Mouse (Mus musculus) large intestine, adult 2 months (tissue): Measurements from ENCODE around the gene Spsb4. TPM values are rescaled to one million over a fixed set of nuclear protein-coding genes. Genes with fewer than 3 reads are reported as not detected.

Experiments used
- DNase-seq: peaks from one replicate; pipeline ENCODE4 v3.0.0-alpha.2; 2012; ENCODE audit warnings: low read depth, low spot score
- WGBS: fragments of 180-500 bp; shearing (Covaris S2); methylation state at CpG from one replicate; pipeline ENCODE4 v1.1.7; 2018; 5-methylcytosine and 5-hydroxymethylcytosine counted together
- polyA plus RNA-seq: library from polyadenylated mRNA; depleted of rRNA; stranded (reverse); fragments of >200 nt; gene quantifications from 2 replicates; pipeline ENCODE4 v1.2.3, GENCODE M21; 2012

Spsb4 gene
- polyA plus RNA-seq, 1 experiment: 0.77 TPM

GRCm38 (mm10) chr9:97017811-97018641 is 617 bp downstream of the Spsb4 start:
- no peak for DNase-seq
- under 1% methylated on average over 62 of the region's 62 CpGs for WGBS

- DNase-seq: no peak
- 2% methylated on average over 34 of the region's 34 CpGs for WGBS
These were observed 1.4 kb downstream of the Spsb4 start for GRCm38 (mm10) chr9:97017121-97017810.

GRCm38 (mm10) chr9:97015751-97016150 is 2.9 kb downstream of the Spsb4 start:
- 23% methylated on average over 6 of the region's 6 CpGs for WGBS
- DNase-seq: no peak

- 76% methylated on average over 9 of the region's 9 CpGs for WGBS
- no peak for DNase-seq
These were observed 4.9 kb downstream of the Spsb4 start for GRCm38 (mm10) chr9:97013698-97014097.

GRCm38 (mm10) chr9:97013153-97013552 is 5.5 kb downstream of the Spsb4 start:
- DNase-seq: no peak
- WGBS: 57% methylated on average over 6 of the region's 6 CpGs

GRCm38 (mm10) chr9:97011454-97012195 is 7.0 kb downstream of the Spsb4 start:
- WGBS: 73% methylated on average over 15 of the region's 15 CpGs
- DNase-seq: no peak

GRCm38 (mm10) chr9:97010447-97010846 is 8.2 kb downstream of the Spsb4 start:
- DNase-seq: no peak
- WGBS: 94% methylated on average over 6 of the region's 6 CpGs

GRCm38 (mm10) chr9:97004726-97005125 is 13.9 kb downstream of the Spsb4 start:
- WGBS: 91% methylated on average over 3 of the region's 3 CpGs
- DNase-seq: no peak

GRCm38 (mm10) chr9:97003173-97003572 is 15.5 kb downstream of the Spsb4 start:
- 54% methylated on average over 5 of the region's 5 CpGs for WGBS

GRCm38 (mm10) chr9:97002654-97003053 is 16.0 kb downstream of the Spsb4 start:
- no peak for DNase-seq
- 64% methylated on average over 8 of the region's 8 CpGs for WGBS

More at GRCm38 (mm10) chr9:97003173-97003572, 15.5 kb downstream of the Spsb4 start:
- DNase-seq: no peak

- no peak for DNase-seq
- WGBS: 63% methylated on average over 7 of the region's 7 CpGs
These were observed 16.6 kb downstream of the Spsb4 start for GRCm38 (mm10) chr9:97002025-97002424.

- DNase-seq: no peak
- WGBS: 86% methylated on average over 10 of the region's 10 CpGs
These were observed 17.2 kb downstream of the Spsb4 start for GRCm38 (mm10) chr9:97001458-97001857.

GRCm38 (mm10) chr9:96995717-96996116 is 22.9 kb downstream of the Spsb4 start:
- no peak for DNase-seq
- 97% methylated on average over 25 of the region's 25 CpGs for WGBS

GRCm38 (mm10) chr9:96994733-96995132 is 23.9 kb downstream of the Spsb4 start:
- no peak for DNase-seq
- WGBS: 89% methylated on average over 9 of the region's 9 CpGs

- no peak for DNase-seq
- WGBS: 73% methylated on average over 14 of the region's 14 CpGs
These were observed 27.5 kb downstream of the Spsb4 start for GRCm38 (mm10) chr9:96991118-96991517.

GRCm38 (mm10) chr9:96989389-96989990 is 29.2 kb downstream of the Spsb4 start:
- DNase-seq: no peak
- WGBS: 74% methylated on average over 10 of the region's 10 CpGs

GRCm38 (mm10) chr9:96986797-96987473 is 31.7 kb downstream of the Spsb4 start:
- WGBS: 31% methylated on average over 11 of the region's 11 CpGs

GRCm38 (mm10) chr9:96984034-96984433 is 34.6 kb downstream of the Spsb4 start:
- 93% methylated on average over 8 of the region's 8 CpGs for WGBS
- no peak for DNase-seq

More at GRCm38 (mm10) chr9:96986797-96987473, 31.7 kb downstream of the Spsb4 start:
- DNase-seq: no peak

- 93% methylated on average over 3 of the region's 3 CpGs for WGBS
- DNase-seq: no peak
These were observed 35.7 kb downstream of the Spsb4 start for GRCm38 (mm10) chr9:96982940-96983339.
